Mouse (Mus musculus) heart, embryonic 10.5 days (tissue): ENCODE measurements around the gene Mnd1. TPM values are rescaled to one million over a fixed set of nuclear protein-coding genes. Genes with fewer than 3 reads are reported as not detected.

Source experiments
- DNase-seq: peaks from one replicate; pipeline ENCODE4 v3.0.0-alpha.2; 2017; ENCODE audit warnings: low spot score
- H3K27ac ChIP-seq: fragments of 300-500 bp; sonication (generic); 2 replicates; pipeline ENCODE4 v1.5.1; 2016; ENCODE audit warnings: mild to moderate bottlenecking
- H3K27me3 ChIP-seq: fragments of 300-500 bp; sonication (generic); 2 replicates; pipeline ENCODE4 v1.6.1; 2016; ENCODE audit warnings: mild to moderate bottlenecking; ENCODE audit not compliant: poor library complexity, insufficient read depth, severe bottlenecking
- H3K36me3 ChIP-seq: fragments of 300-500 bp; sonication (generic); 2 replicates; pipeline ENCODE4 v1.6.1; 2016; ENCODE audit warnings: mild to moderate bottlenecking, moderate library complexity
- H3K4me1 ChIP-seq: fragments of 300-500 bp; sonication (generic); 2 replicates; pipeline ENCODE4 v1.6.1; 2016; ENCODE audit warnings: mild to moderate bottlenecking
- H3K4me3 ChIP-seq: fragments of 300-500 bp; sonication (generic); 2 replicates; pipeline ENCODE4 v1.5.1; 2016; ENCODE audit warnings: mild to moderate bottlenecking, moderate library complexity
- H3K9me3 ChIP-seq: fragments of 300-500 bp; sonication (generic); 2 replicates; pipeline ENCODE4 v1.6.1; 2016; ENCODE audit warnings: mild to moderate bottlenecking, moderate library complexity
- WGBS: fragments of 180-500 bp; shearing (Covaris S2); methylation state at CpG from one replicate; pipeline ENCODE4 v1.1.7; 2016; 5-methylcytosine and 5-hydroxymethylcytosine counted together
- polyA plus RNA-seq: library from polyadenylated mRNA; unstranded; fragments of >200 nt; fragmentation: Nextera tagmentation; extraction: Ambion mirVana; gene quantifications from 2 replicates; pipeline ENCODE4 v1.2.1, GENCODE M21; 2016

Mnd1 gene
- 10.0 and 14.0 TPM in 2 replicates for polyA plus RNA-seq

DNA sequence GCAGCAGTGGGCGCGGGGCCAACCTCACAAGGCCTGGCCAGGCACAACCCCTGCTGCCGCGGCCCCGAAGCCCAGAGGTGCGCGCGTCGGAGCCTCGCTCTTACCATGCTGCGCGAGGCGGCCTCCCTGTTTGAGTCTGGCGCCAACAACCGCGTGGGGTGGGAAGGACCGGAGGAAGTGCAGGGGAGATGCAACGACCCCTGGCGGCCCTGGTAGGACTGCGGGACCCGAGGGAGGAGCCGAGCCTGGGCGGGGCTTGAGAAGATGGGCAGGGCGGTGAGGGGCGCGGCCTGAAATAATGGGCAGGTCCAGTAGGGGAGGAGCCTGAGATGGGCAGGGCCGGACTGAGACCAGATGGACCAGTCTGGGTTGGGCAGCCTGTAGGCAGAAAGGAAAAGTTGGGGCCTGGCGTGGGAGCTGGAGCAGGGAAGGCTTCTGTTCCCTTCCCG is at the start of gene Mnd1:
Mnd1 (minus strand) TSS at position 229 of the 449 bp plus-strand sequence.
- under 1% methylated on average over 29 of the region's 29 CpGs for WGBS
- Histone ChIP-seq H3K9me3 (no peaks in the 10 kb centered on the region), H3K27me3 (no peaks in the 10 kb centered on the region), H3K4me3 (peak within 1 kb of the TSS; percentile 75), H3K4me1 (peaks cover 12% of the 10 kb centered on the region), H3K27ac (peak within 1 kb of the TSS; percentile 92), H3K36me3 (no peaks in the 10 kb centered on the region)
- DNase-seq = peak; percentile 99

DNA sequence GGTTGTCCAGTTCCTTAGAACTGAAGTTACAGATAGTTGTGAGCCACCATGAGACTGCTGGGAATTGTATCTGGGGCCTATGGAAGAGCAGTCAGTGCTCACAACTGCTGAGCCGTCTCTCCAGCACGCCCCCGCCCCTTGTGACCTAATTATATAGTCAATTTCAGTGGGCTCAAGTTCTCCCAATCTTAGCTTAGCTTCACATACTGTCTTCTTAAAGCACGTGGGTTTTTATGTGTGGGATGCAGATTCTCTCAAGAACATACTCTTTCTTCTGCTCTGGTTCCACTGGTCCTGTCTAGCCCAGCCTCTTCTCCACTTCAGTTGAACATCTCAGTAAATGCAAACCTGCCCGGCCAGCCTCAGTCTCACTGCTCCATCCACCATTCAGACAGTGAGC is 49.1 kb upstream of the Mnd1 start:
- Histone ChIP-seq H3K4me3 (no peak overlapping the region), H3K27ac (no peak overlapping the region), H3K4me1 (peaks cover 6% of the 10 kb centered on the region), H3K36me3 (no peaks in the 10 kb centered on the region), H3K27me3 (no peaks in the 10 kb centered on the region), H3K9me3 (no peaks in the 10 kb centered on the region)
- WGBS = 77% methylated on average over 5 of the region's 5 CpGs
- no peak for DNase-seq

DNA sequence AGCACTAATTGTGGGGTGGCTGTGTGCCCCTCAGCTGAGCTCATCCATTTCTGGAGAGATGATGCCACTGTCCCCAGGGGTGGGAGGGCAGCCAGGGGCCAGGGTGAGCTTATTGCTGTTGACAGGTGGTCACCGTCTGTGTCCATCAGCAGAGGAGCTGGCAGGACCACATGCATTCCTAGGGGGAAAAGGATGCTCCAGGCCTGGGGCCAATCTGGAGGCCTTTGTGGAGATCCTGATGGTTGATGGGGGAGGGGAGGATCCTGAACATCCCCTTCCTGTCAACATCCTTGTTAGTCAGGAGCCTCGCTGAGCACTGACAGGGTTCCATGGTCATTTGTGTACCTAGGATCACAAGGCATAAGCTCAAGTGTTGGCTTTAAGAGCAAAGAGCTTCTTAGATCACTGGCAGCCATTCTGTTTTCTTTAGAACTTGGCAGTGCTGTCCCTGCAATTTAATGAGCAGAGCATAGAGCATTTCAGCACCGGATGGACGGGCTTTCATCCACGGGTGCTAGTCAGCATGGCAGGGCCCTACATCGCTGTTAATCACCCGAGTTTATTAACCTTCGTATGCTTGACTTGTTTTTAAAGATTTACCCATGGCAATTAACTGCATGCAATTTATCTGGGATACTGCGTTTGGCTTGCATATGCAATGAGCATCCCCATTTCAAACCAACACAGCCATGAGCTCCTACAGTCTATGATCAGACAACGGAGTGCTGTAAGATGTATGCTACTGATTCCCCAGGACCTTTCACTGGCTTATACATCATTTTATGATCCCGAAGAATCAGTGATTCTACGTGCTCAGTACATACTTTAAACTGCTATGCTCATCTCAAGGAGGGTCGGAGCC is 45.2 kb upstream of the Mnd1 start:
- no peak overlapping the region for H3K4me3 ChIP-seq
- no peaks in the 10 kb centered on the region for H3K27me3 ChIP-seq
- no peak overlapping the region for H3K27ac ChIP-seq
- H3K36me3 ChIP-seq = no peaks in the 10 kb centered on the region
- no peaks in the 10 kb centered on the region for H3K9me3 ChIP-seq
- H3K4me1 ChIP-seq = peaks cover 6% of the 10 kb centered on the region
- 77% methylated on average over 13 of the region's 13 CpGs for WGBS
- no peak for DNase-seq

DNA sequence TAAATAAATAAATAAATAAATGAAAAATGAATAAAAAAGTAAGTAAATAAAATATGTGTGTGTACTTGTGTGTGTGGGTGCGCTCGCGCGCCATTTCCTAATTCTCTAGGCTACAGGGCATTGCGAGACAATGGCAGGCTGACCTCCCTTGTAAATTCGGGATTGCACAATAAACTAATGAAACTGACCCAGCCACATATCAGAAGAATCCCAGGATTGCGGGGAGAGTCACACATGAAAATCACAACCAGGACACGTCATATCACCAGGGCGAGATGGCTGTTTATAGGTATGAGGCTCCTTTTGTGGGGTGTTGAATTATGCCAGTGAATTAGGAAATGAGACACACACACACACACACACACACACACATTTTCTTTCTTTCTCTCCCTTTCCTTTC is 43.9 kb upstream of the Mnd1 start:
- H3K9me3 ChIP-seq = no peaks in the 10 kb centered on the region
- H3K36me3 ChIP-seq = no peaks in the 10 kb centered on the region
- DNase-seq = no peak
- H3K27ac ChIP-seq = no peak overlapping the region
- WGBS = 90% methylated on average over 9 of the region's 9 CpGs
- H3K4me3 ChIP-seq = no peak overlapping the region
- peaks cover 6% of the 10 kb centered on the region for H3K4me1 ChIP-seq
- no peaks in the 10 kb centered on the region for H3K27me3 ChIP-seq

DNA sequence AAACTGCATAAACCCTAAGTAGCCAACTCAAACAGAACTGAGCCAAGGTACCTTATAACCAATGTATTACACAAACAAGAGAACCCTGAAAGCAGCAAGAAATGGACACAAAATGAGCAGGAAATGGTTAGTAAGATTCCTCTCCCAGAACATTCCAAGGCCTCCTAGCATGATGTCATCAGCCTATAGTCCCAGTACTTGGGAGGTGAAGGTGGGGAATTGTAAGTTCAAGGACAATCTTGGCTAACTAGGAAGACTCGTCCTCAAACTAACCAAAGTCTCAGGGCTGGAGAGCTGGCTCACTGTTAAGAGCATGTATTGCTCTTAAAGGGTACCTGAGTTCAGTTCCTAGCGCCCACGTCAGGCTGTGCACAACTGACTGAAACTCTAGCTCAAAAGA is 42.6 kb upstream of the Mnd1 start:
- 86% methylated on average over 3 of the region's 3 CpGs for WGBS
- no peak overlapping the region for H3K4me3 ChIP-seq
- no peaks in the 10 kb centered on the region for H3K9me3 ChIP-seq
- peaks cover 6% of the 10 kb centered on the region for H3K4me1 ChIP-seq
- DNase-seq = no peak
- no peak overlapping the region for H3K27ac ChIP-seq
- H3K27me3 ChIP-seq = peaks cover 3% of the 10 kb centered on the region; the same call in 1 of the 2 replicates
- H3K36me3 ChIP-seq = no peaks in the 10 kb centered on the region

DNA sequence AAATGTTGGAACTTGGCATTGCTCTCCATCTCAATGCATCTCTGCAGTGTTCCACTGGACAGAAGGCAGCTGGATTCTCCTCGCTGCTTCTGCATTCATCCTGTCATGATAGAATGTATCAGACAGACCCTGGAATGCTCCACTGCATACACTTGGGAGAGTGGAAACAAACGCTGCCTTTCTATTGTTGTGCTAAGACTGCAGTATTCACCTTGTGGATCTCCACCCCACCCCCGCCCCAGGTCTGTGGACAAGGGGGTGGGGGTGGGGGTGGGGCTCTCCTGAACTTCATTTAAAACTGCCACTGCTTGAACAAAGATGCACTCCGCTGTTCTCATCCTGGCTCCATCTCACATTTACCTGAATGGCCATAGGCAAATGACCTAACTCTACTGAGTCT is 38.3 kb upstream of the Mnd1 start:
- Histone ChIP-seq H3K27me3 (peaks cover 24% of the 10 kb centered on the region), H3K4me3 (no peak overlapping the region), H3K27ac (no peak overlapping the region), H3K36me3 (no peaks in the 10 kb centered on the region), H3K9me3 (no peaks in the 10 kb centered on the region), H3K4me1 (peaks cover 18% of the 10 kb centered on the region)
- DNase-seq = no peak
- WGBS = 58% methylated on average over 4 of the region's 4 CpGs

DNA sequence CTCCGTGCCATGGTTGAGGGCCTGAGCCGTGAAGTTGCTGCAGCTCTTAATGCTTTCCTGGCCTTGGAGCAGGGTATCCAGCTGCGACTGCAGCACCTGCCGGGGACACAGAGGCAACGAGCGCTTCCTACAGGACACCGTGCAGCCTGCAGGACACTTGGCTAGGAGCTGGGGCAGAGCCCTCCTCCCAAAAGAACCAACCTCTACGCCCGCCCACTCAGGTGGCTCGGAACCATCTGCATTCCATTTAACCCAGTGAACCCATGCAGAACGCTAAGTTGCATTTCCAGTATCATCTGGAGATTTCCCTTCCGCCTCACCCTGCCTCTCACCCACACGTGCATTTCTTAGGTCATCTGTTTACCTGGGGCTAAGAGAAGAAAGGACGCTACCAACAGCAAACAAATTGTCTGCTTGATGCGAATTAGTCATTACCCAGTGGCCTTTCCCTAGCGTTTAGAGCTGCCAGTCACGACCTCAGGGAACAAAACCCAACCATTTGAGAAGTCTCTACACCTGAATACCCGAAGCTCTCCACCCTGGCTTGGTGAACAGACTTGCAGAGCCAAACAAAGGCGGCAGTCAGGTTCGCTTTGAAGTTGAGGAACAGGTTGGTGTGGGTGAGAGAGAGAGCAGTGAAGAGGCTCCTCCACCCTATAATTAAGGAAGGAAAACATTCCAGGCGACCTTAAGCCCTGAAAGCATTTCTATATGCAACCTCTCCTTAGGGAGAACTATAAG is 35.7 kb upstream of the Mnd1 start:
- Histone ChIP-seq H3K4me1 (peaks cover 18% of the 10 kb centered on the region), H3K27ac (peak overlapping the region; percentile 85), H3K9me3 (no peaks in the 10 kb centered on the region), H3K27me3 (peaks cover 24% of the 10 kb centered on the region), H3K36me3 (no peaks in the 10 kb centered on the region), H3K4me3 (peak overlapping the region; percentile 71)
- WGBS = 31% methylated on average over 21 of the region's 21 CpGs
- no peak for DNase-seq

DNA sequence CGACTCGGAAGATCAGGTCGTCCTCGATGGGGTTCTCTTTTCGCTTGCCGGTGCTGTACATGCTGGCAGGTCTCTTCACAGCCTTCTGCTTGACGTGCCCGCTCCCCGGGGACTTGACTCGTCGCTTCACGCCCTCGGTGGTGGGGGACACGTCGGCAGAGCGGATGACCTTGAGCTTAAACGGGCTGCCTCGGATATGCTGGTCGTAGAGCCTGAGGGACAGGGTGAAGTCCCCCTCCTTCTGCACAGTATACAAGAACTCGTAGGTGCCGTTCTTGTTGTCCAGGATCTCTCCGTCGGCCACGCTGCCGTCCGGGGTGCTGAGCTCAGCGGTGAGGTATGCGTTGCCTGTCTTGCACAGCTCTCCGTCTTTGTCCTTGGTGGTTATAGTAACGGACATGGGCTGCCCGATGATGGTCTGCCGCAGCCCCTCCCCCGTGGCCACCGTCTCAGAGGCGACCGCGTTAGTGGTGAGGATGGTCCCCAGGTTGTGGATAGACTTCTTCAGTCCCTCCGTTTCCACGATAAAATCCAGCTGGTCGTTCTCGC is 35.0 kb upstream of the Mnd1 start:
- Histone ChIP-seq H3K27me3 (peaks cover 24% of the 10 kb centered on the region), H3K27ac (peak overlapping the region; percentile 85), H3K4me3 (peak overlapping the region; percentile 71), H3K9me3 (no peaks in the 10 kb centered on the region), H3K4me1 (peaks cover 18% of the 10 kb centered on the region), H3K36me3 (no peaks in the 10 kb centered on the region)
- 3% methylated on average over 41 of the region's 41 CpGs for WGBS
- DNase-seq = peak; percentile 82

DNA sequence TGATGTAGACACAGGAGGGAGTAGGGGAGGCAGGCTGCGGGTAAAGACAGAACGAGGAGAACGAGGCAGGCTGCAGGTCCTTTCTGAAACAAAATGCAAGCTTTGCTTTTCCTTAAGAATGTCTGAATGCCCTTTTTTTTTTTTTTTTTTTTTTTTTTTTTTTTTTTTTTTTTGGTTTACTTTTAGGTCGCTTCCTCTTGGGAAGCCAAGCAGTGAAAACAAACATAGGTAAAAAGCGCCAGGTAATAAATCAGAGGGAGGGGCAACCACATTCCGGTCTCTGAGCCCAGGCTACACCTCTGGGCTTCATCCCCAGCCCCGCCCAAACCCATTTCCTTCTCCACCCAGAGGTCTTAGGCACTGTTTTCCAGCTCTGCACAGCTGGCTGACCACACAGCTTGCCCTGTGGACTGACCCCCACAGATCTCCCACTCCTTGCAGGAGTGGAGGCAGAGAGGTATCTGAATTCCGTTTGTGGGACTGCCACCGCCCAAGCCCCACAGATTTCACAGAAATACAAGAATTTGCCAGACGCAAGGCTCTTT is 34.1 kb upstream of the Mnd1 start:
- no peak for DNase-seq
- Histone ChIP-seq H3K4me3 (peak overlapping the region; percentile 71), H3K36me3 (no peaks in the 10 kb centered on the region), H3K27ac (peak overlapping the region; percentile 85; the same call in 1 of the 2 replicates), H3K4me1 (peaks cover 18% of the 10 kb centered on the region), H3K27me3 (peaks cover 24% of the 10 kb centered on the region), H3K9me3 (no peaks in the 10 kb centered on the region)
- 33% methylated on average over 10 of the region's 10 CpGs for WGBS

DNA sequence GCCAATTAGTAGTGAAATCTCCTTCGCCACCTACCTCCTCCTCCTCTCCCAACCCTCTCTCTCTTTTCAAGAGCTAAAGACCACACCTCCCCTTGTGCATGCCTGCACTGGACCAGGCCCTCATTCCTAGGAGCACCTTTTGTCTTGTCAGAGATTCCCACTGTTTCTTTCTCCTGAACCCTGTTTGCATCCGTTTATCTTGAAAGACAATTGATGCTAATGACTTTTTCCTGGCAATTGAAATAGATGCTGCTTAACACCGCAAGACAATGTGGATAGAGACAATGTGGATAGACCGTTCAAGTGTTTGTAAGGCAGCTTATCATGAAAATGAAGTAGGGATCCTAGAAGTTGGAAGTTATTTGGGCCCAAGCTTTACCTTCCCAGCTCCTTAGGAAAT is 26.1 kb upstream of the Mnd1 start:
- H3K4me3 ChIP-seq = no peak overlapping the region
- no peak for DNase-seq
- no peak overlapping the region for H3K27ac ChIP-seq
- no peaks in the 10 kb centered on the region for H3K9me3 ChIP-seq
- H3K4me1 ChIP-seq = no peaks in the 10 kb centered on the region
- H3K36me3 ChIP-seq = no peaks in the 10 kb centered on the region
- 48% methylated on average over 4 of the region's 4 CpGs for WGBS
- H3K27me3 ChIP-seq = no peaks in the 10 kb centered on the region

DNA sequence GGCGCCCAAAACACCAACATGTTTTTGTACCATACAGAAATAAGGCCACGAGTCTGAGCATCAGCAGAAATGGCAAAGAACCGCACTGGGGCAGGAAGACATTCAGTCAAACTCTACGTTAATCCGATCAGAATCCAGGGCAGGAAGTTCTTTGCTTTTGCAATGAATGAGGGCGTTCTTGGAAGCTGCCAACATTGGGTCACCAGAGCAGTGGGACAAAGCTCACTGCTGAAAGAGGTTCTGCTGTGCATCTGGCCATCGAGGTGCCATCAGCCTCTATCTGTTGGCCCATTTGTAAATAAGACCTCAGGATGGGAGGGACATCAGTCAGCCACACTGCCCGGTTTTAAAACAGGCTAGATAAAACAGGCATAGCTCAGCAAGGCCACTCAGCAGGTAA is 25.5 kb upstream of the Mnd1 start:
- Histone ChIP-seq H3K4me3 (no peak overlapping the region), H3K9me3 (no peaks in the 10 kb centered on the region), H3K27ac (no peak overlapping the region), H3K27me3 (no peaks in the 10 kb centered on the region), H3K4me1 (no peaks in the 10 kb centered on the region), H3K36me3 (no peaks in the 10 kb centered on the region)
- 44% methylated on average over 8 of the region's 8 CpGs for WGBS
- DNase-seq = no peak

DNA sequence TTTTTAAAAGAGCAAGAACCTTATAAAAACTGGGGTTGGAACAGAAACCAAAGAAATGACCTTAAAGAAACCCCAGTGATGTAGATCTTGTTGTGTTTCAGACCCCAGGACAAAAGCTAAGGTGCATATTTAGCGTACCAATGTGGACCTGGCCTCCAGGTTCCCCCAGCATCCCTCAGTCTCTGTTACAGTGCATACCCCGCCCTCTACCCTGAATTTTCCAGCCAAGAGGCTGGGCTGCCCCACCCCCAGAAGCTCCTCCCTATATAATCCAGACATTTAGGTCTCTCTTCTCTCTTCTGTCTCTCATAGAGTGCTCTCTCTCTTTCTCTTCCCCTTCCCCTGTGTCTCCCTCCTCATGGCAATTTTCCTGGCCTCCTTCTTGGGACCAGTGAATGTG is 24.7 kb upstream of the Mnd1 start:
- Histone ChIP-seq H3K4me3 (no peak overlapping the region), H3K27me3 (no peaks in the 10 kb centered on the region), H3K27ac (no peak overlapping the region), H3K4me1 (no peaks in the 10 kb centered on the region), H3K9me3 (no peaks in the 10 kb centered on the region), H3K36me3 (no peaks in the 10 kb centered on the region)
- no peak for DNase-seq
- 81% methylated on average over 2 of the region's 2 CpGs for WGBS

DNA sequence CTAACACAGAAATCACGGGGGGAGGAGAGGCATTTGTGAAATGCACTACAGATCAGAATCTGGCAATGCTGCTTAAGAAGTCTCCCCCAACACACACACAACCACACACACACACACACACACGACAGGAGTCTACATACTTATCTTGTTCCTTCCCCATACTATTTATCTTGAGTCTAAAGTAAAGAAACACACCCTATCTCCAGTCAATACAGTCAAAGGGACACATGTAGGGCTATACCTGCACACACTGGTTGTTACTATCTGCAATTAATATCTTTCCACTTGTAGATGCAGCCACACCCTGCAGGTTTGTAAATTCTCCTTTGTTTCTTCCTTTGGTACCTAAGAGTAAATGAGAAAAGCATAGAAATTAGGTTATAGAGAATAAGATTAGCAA is 22.2 kb upstream of the Mnd1 start:
- no peaks in the 10 kb centered on the region for H3K4me1 ChIP-seq
- no peak for DNase-seq
- no peaks in the 10 kb centered on the region for H3K9me3 ChIP-seq
- no peak overlapping the region for H3K4me3 ChIP-seq
- WGBS = 73% methylated on average over 2 of the region's 2 CpGs
- no peaks in the 10 kb centered on the region for H3K36me3 ChIP-seq
- no peaks in the 10 kb centered on the region for H3K27me3 ChIP-seq
- H3K27ac ChIP-seq = no peak overlapping the region
